Mouse (Mus musculus): Measurements from ENCODE around the gene Szrd1. TPM values are rescaled to one million over a fixed set of nuclear protein-coding genes. Genes with fewer than 3 reads are reported as not detected.
A peak's percentile ranks its signal among the peaks of the same experiment; 100 is the strongest.

Gene Szrd1
- total RNA-seq (2021) = 10 to 100 TPM; 44.4 to 59.1 TPM
- long read RNA-seq, experiment 1, partial matches to known transcripts = 0 of 7 reads
- long read RNA-seq, experiment 1, other reads (novel, unspliced or antisense) = 0 of 7 reads
- long read RNA-seq, experiment 2, partial matches to known transcripts = 0 of 4 reads
- long read RNA-seq, experiment 2, other reads (novel, unspliced or antisense) = 2 of 4 reads

DNA sequence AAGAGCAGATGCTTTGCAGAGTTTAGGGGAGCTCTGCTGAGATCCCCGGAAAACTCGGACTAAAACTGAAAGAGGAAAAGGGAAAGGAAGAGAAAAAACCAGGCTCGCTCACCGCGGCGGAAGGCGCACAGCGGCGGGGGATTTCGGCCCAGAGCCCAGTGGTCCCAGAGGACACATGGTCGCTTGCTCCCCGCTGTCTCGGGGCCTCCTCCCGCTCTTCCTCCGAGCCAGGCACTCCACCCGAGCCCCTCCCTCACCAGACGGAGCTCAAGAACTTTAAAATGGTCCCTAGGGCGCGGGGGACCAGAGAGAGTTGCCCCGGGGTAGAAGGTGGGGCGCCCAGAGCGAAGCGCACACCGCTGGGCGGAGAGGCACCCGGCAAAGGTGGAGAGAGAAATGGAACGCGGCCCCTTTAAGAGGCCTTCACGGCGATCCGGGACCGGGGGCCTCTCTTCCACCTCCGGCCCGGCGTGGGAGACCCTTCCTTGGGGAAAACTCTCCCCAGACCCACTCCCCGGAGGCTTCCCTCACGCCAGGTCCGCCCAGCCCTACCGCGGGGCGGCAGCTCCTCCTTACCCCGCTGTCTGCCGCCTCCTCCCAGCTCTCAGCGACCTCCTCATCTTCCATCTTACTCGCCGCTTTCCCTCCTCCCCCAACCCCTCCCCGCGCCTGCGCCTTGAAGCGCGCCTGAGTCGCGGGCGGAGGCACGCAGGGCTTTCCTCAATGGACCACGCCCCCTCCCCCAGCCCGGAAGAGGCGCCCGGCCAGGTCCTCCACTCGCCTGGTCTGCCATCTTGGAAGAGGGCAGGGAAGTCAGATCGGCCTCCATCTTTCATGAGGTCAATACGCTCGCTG lies at the start of gene Szrd1:
TSS of gene Szrd1 (minus strand) at position 660 of the 855 bp plus-strand sequence.
- TF ChIP-seq CTCF (IDR thresholded peaks at IDR 0.05) = no peak
- intact Hi-C loops (cut with DNase I) = no loop called here
- Histone ChIP-seq H3K4me3 (peak within 1 kb of the TSS; percentile 95), H3K27ac (peak within 1 kb of the TSS; percentile 96)
- peak; percentile 99 for DNase-seq (ENCODE audit: extremely low spot score in 1 of 2, low spot score in 2 of 2)

DNA sequence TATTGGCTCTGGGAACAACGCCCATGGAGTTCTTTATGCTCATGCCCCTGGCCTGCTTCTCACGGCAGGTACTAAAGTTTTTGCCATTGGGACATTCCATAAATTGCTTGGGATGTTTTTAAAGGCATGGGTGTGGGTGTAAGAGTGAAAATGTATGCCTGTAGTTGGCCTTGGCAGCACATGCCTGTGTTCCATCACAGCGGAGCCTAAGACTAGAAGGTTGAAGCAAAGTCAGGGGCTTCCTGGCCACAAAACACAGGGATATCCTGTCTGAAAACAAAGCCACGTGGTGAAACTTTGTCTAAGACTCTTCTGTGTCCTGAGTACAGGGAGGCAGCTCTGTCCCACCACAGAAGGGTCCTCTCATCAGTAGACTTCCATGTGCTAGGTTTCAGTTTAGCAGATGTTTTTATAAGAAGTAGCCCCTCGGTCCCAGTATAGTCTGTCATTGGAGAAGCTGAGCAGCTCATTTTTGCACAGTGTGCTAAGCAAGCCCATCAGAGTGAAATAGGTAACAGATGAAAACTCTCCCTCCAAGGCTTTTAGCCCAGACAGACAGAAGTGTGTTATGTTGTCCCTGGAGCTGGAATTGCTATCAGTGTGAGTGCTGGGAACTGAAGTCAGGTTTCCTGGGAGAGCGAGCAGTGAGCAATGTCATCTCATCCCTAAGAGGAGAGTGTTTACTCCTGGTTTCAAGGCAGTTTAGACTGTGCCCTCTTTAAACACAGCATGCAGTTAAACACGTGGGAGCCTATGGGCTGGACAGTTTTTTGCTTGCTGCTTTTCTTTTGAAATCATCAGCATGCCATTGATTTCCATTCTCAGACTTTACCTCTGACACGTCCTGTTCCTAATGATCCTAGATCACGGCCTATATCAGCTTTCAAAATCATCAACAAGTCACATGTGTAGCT lies 47.6 kb upstream of the Szrd1 start:
- intact Hi-C loops (cut with DNase I) = no loop called here
- no peak for DNase-seq (ENCODE audit: extremely low spot score in 1 of 2, low spot score in 2 of 2)
- no peak overlapping the region for H3K27ac ChIP-seq

DNA sequence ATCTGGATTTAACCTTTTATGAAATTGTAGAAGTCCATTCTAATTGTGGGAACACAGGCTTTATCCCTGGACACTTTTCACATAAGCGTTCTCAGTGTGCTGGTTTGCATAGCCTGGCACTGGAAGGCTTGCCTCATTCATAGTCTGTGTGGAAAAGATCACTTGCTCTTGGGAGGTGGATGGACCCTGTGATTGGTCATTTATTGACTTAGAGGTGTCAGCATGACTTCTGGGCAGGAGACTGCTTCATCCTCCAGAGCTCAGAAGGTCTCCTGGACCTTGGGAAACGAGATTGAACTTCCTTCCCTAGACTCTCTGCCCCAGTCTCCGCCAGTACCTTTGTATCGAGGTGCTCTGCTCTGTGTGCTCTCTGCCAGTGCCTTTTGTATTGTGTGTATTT lies 44.9 kb upstream of the Szrd1 start:
- Histone ChIP-seq H3K4me3 (no peak overlapping the region), H3K27ac (no peak overlapping the region)
- TF ChIP-seq CTCF (IDR thresholded peaks at IDR 0.05) = no peak
- intact Hi-C loops (cut with DNase I) = no loop called here
- no peak for DNase-seq (ENCODE audit: extremely low spot score in 1 of 2, low spot score in 2 of 2)

More for the DNA sequence above, 47.6 kb upstream of the Szrd1 start:
- TF ChIP-seq CTCF (IDR thresholded peaks at IDR 0.05) = no peak
- no peak overlapping the region for H3K4me3 ChIP-seq

DNA sequence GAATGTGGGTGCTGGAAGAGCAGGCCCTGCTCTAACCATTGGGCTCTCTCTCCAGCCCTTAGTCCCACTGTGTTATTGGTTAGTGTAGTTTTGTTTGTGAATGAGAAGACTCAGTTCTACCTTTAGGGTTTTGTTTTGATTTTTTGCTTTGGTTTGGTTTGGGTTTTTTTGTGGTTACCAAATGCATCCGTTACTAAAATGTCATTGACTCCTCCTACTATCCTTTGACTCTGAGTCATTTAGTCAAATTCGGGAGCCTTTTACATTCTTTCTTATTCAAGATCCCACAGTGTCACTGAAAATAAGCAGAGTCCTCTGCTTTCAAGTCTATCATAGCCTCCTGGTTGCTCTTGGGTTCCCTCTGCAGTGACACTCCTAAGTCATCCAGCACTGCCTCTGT lies 44.4 kb upstream of the Szrd1 start:
- no peak for TF ChIP-seq CTCF (IDR thresholded peaks at IDR 0.05)
- DNase-seq (ENCODE audit: extremely low spot score in 1 of 2, low spot score in 2 of 2) = no peak
- Histone ChIP-seq H3K27ac (no peak overlapping the region), H3K4me3 (no peak overlapping the region)
- intact Hi-C loops (cut with DNase I) = no loop called here

DNA sequence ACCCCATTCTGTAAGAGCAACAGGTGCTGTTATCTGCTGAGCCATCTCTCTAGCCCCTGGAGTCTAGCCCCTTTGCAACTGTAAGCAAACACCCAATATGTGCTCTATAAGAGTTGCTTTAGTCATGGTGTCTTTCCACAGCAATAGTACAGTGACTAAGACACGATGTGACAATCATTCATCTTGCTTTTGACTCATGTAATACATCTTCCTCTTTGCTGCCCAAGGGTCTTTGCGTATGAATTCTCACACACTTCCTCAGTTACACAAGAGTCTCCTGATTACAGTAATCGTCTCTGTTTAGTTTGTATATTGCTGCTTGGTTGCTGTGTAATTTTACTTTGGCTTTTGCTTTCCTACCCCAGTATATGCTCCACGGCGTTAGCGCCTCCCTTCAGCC lies 42.4 kb upstream of the Szrd1 start:
- Histone ChIP-seq H3K27ac (no peak overlapping the region), H3K4me3 (no peak overlapping the region)
- DNase-seq (ENCODE audit: extremely low spot score in 1 of 2, low spot score in 2 of 2) = no peak
- no peak for TF ChIP-seq CTCF (IDR thresholded peaks at IDR 0.05)
- intact Hi-C loops (cut with DNase I) = no loop called here

DNA sequence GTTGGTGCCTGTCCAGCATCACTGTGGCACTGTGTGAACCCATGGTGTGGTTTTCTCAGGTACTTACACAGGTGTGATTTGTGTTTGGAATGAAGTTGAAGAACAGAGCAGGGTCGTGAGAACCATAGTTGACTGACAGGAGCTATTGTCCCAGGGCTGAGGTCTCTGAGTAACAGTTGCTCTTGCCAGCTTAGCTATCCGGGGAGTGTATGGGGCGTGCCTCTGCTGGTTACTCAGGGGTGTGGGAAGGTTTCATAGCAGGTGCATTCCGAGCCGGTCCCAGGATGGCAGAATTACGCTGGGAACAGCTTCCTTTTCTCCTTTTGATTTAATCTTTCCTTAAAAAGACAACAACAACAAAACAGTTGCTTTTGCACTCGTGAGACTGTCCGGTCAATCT lies 41.3 kb upstream of the Szrd1 start:
- Histone ChIP-seq H3K4me3 (no peak overlapping the region), H3K27ac (no peak overlapping the region)
- no peak for DNase-seq (ENCODE audit: extremely low spot score in 1 of 2, low spot score in 2 of 2)
- intact Hi-C loops (cut with DNase I) = no loop called here
- TF ChIP-seq CTCF (IDR thresholded peaks at IDR 0.05) = no peak

DNA sequence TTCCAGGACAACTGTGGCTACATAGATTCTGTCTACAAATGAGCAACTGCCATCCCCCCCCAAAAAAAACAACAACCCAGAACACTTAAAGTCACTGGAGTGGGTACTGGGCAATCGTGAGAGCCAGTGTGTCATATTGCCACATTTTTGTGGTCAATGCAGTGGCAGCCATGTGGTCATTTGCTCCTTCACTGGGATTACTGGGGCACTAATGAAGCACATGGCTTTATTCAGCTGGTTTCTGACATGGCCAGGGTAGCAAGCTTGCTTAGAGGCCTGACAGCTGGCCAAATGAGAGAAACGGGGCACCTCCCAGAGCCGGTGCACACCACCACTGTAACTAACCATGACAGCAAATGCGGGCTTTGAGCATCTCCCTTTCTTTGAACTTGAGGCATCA lies 38.9 kb upstream of the Szrd1 start:
- H3K27ac ChIP-seq = no peak overlapping the region

DNA sequence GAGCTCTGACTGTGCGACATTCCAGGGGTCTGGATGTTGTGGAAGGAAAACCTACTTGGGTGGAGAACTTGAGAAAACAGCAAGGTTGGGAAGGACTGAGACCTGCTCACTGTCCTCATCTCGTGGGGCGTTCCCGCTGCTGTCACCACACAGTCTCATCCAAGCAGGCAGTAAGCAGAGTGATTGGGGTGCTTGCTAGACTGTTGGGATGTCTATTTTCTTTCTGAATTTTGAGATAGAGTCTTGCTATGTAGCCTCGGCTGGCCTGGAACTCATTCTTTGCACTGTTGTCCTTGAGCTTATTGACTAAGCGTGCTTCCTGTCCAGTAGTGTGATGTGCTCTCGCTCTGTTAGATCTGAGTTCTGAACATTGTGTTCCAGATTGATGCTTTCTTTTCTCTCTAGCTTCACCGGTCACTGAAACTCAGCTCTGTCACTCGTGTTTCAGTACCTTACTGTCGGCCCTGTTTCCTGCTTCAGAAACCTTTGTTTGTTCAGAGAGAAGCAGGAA lies 36.8 kb upstream of the Szrd1 start:
- H3K27ac ChIP-seq = peak overlapping the region; percentile 59
- DNase-seq (ENCODE audit: extremely low spot score in 1 of 2, low spot score in 2 of 2) = no peak
- intact Hi-C loops (cut with DNase I) = no loop called here
- TF ChIP-seq CTCF (IDR thresholded peaks at IDR 0.05) = no peak
- no peak overlapping the region for H3K4me3 ChIP-seq

More for the DNA sequence above, 38.9 kb upstream of the Szrd1 start:
- no peak for TF ChIP-seq CTCF (IDR thresholded peaks at IDR 0.05)
- DNase-seq (ENCODE audit: extremely low spot score in 1 of 2, low spot score in 2 of 2) = no peak
- no peak overlapping the region for H3K4me3 ChIP-seq
- intact Hi-C loops (cut with DNase I) = no loop called here

DNA sequence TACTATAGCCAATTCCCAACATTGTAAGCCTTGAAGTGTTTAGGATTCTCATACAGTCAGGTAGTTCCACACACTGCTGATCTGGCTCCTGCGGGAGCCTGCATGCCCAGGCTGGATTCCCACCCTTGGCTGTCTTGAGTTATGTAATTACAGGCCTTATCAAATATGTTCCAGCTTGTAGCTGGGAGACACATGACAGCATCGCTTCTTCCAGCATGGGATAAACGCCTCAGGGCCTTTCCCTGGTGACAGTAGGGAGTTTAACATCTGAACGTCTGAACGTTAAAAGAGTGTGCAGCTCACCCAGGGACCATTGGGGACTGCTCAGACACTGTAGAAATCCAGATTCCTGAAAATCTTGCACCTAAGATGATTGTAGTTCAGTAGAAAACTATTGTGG lies 36.2 kb upstream of the Szrd1 start:
- peak overlapping the region; percentile 59 for H3K27ac ChIP-seq
- H3K4me3 ChIP-seq = no peak overlapping the region
- intact Hi-C loops (cut with DNase I) = no loop called here
- no peak for DNase-seq (ENCODE audit: extremely low spot score in 1 of 2, low spot score in 2 of 2)
- TF ChIP-seq CTCF (IDR thresholded peaks at IDR 0.05) = no peak

DNA sequence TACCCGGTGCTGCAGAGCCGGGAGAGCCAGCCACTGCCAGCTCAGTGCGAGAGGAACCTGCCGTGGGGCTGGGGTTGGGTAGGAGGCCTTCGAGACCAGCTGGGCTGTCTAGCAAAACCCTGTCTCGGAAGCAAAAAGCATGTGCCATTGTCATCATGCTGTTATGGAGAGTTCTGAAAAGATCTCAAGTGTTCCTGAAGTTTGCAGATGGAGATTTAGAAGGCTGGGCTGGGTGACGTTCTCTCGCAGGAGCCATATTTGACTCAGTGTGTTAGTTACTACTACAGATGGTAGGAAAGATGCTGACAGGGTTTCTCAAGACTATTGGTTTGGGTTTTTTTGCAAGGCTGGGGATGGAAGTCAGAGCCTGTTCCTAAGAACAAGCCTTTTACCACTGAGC lies 32.5 kb upstream of the Szrd1 start:
- intact Hi-C loops (cut with DNase I) = no loop called here
- no peak for DNase-seq (ENCODE audit: extremely low spot score in 1 of 2, low spot score in 2 of 2)

DNA sequence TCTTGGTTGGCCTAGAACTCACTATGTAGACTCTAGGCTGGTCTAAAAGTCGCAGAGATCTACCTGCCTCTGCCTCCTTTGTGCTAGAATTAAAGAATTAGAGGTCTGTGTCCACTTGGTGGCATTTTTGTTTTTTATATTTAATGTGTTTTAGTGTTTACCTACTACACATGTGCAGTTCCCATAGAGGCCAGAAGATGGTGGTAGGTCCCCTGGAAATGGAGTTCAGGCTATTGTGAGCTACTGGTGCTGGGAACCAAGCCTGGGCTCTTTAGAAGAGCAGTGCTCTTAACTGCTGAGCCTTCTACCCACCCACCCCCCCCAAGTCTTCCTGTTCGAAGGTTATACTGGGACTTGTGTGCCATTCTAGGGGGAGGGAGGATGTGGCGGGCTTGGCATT lies 27.6 kb upstream of the Szrd1 start:
- peak; percentile 17 for TF ChIP-seq CTCF (IDR thresholded peaks at IDR 0.05)
- Histone ChIP-seq H3K4me3 (no peak overlapping the region), H3K27ac (no peak overlapping the region)
- intact Hi-C loops (cut with DNase I) = no loop called here
- DNase-seq (ENCODE audit: extremely low spot score in 1 of 2, low spot score in 2 of 2) = no peak

More for the DNA sequence above, 32.5 kb upstream of the Szrd1 start:
- no peak overlapping the region for H3K4me3 ChIP-seq
- TF ChIP-seq CTCF (IDR thresholded peaks at IDR 0.05) = no peak
- peak overlapping the region; percentile 32; the same call in 1 of the 2 replicates for H3K27ac ChIP-seq

Measured in left cerebral cortex, adult 2 months (tissue).